Mouse (Mus musculus) lung, postnatal 0 days (tissue): ENCODE data around the gene Elp5. TPM values are rescaled to one million over a fixed set of nuclear protein-coding genes. Genes with fewer than 3 reads are reported as not detected.
A peak's percentile ranks its signal among the peaks of the same experiment; 100 is the strongest.
"Not testable (repeated sequence)": the region's sequence is repeated elsewhere in the genome, so short reads cannot be mapped to it uniquely, and the experiment has no call there.

Experiments
- ATAC-seq: fragments of 200-750 bp; cut with Nextera tagmentation; 2 replicates; pipeline ENCODE4 v1.8.0; 2017; ENCODE audit warnings: moderate library complexity
- DNase-seq: peaks from one replicate; pipeline ENCODE4 v3.0.0-alpha.2; 2016; ENCODE audit warnings: low spot score
- H3K27ac ChIP-seq: fragments of 300-500 bp; sonication (generic); 2 replicates; pipeline ENCODE4 v1.5.1; 2014; ENCODE audit warnings: antibody characterized with exemption, mild to moderate bottlenecking, low read length, mixed read lengths
- H3K27me3 ChIP-seq: fragments of 300-500 bp; sonication (generic); replicated peaks from 2 replicates; pipeline ENCODE4 v1.6.1; 2014; ENCODE audit warnings: low read length, mixed read lengths; ENCODE audit not compliant: insufficient read depth
- H3K36me3 ChIP-seq: fragments of 300-500 bp; sonication (generic); 2 replicates; pipeline ENCODE4 v1.6.1; 2014; ENCODE audit warnings: low read length, mixed read lengths; ENCODE audit not compliant: insufficient read depth
- H3K4me1 ChIP-seq: fragments of 300-500 bp; sonication (generic); 2 replicates; pipeline ENCODE4 v1.6.1; 2014; ENCODE audit warnings: antibody characterized with exemption, low read depth, low read length, mixed read lengths; ENCODE audit not compliant: insufficient read depth
- H3K4me2 ChIP-seq: fragments of 300-500 bp; sonication (generic); replicated peaks from 2 replicates; pipeline ENCODE4 v1.6.1; 2014; ENCODE audit warnings: low read depth, mild to moderate bottlenecking, low read length, moderate library complexity, mixed read lengths
- H3K4me3 ChIP-seq: fragments of 300-500 bp; sonication (generic); 2 replicates; pipeline ENCODE4 v1.5.1; 2014; ENCODE audit warnings: low read depth, low read length
- H3K9ac ChIP-seq: fragments of 300-500 bp; sonication (generic); replicated peaks from 2 replicates; pipeline ENCODE4 v1.6.1; 2014; ENCODE audit warnings: low read depth, mild to moderate bottlenecking
- H3K9me3 ChIP-seq: fragments of 300-500 bp; sonication (generic); 2 replicates; pipeline ENCODE4 v1.6.1; 2016; ENCODE audit warnings: low read length, mixed read lengths
- CTCF ChIP-seq: IDR thresholded peaks from 2 replicates; pipeline ENCODE4 v1.5.1; 2016; ENCODE audit warnings: antibody characterized with exemption, mild to moderate bottlenecking
- EP300 ChIP-seq: IDR thresholded peaks from 2 replicates; pipeline ENCODE4 v1.6.1; 2016; ENCODE audit warnings: antibody characterized with exemption, mild to moderate bottlenecking, control low read depth
- WGBS: fragments of 180-500 bp; shearing (Covaris S2); extraction: QIAGEN DNeasy Blood & Tissue Kit; methylation state at CpG from one replicate; pipeline ENCODE4 v1.1.7; 2014; 5-methylcytosine and 5-hydroxymethylcytosine counted together
- polyA plus RNA-seq: library from polyadenylated mRNA; unstranded; fragments of >200 nt; fragmentation: Nextera tagmentation; extraction: Ambion mirVana; gene quantifications from 2 replicates; pipeline ENCODE4 v1.2.1, GENCODE M21; 2015

Elp5 gene
- polyA plus RNA-seq, 1 experiment from 2014 or later = 72.1 TPM

DNA sequence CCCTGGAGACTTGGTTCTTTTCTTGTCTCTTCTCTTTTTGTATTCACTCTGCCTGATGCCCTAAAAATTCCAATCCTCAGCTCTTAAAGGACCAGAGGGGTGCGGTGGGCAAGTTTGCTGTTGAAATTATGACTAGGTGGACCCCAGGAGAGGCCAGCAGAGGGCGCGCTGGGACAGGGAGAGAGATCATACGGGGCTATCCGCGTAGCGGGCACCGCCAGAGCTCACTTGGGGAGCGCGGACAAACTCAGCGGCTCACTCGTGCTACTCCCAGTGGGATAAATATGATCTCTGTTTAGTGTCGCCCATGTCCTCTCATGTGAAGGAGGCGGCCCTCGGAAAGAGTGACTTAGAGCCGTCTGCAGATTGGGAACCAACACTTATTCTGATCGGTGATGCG, 48.1 kb downstream of the Elp5 start:
- Histone ChIP-seq H3K27ac (no peak overlapping the region), H3K4me3 (no peak overlapping the region), H3K36me3 (no peaks in the 10 kb centered on the region), H3K4me1 (peaks cover 15% of the 10 kb centered on the region; the same call in 1 of the 2 replicates), H3K9me3 (no peaks in the 10 kb centered on the region), H3K4me2 (peak overlapping the region; percentile 32; the same call in 1 of the 2 replicates), H3K9ac (no peak overlapping the region), H3K27me3 (peaks cover 13% of the 10 kb centered on the region; the same call in 1 of the 2 replicates)
- peak; percentile 93 for DNase-seq
- 1% methylated on average over 18 of the region's 18 CpGs for WGBS
- TF ChIP-seq CTCF = peak; percentile 92
- no peak for TF ChIP-seq EP300
- peak; percentile 78 for ATAC-seq

GRCm38 (mm10) chr11:69933066-69933465, 49.3 kb downstream of the Elp5 start:
- Histone ChIP-seq H3K4me1 (peaks cover 15% of the 10 kb centered on the region; the same call in 1 of the 2 replicates), H3K4me2 (no peak overlapping the region), H3K9ac (no peak overlapping the region), H3K4me3 (no peak overlapping the region), H3K27ac (no peak overlapping the region), H3K27me3 (peaks cover 13% of the 10 kb centered on the region; the same call in 1 of the 2 replicates), H3K9me3 (no peaks in the 10 kb centered on the region), H3K36me3 (no peaks in the 10 kb centered on the region)
- TF ChIP-seq EP300 (no peak), CTCF (no peak)
- ATAC-seq (no peak), DNase-seq (no peak)
- WGBS = 36% methylated on average over 4 of the region's 4 CpGs

- DNase-seq (no peak), ATAC-seq (no peak)
- no peaks in the 10 kb centered on the region for H3K9me3 ChIP-seq
- peaks cover 13% of the 10 kb centered on the region; the same call in 1 of the 2 replicates for H3K27me3 ChIP-seq
- H3K9ac ChIP-seq = no peak overlapping the region
- TF ChIP-seq EP300 (no peak), CTCF (peak; percentile 43)
- H3K4me3 ChIP-seq = no peak overlapping the region
- WGBS = 36% methylated on average over 3 of the region's 3 CpGs
- no peak overlapping the region for H3K27ac ChIP-seq
- no peaks in the 10 kb centered on the region for H3K36me3 ChIP-seq
- peaks cover 15% of the 10 kb centered on the region; the same call in 1 of the 2 replicates for H3K4me1 ChIP-seq
- H3K4me2 ChIP-seq = no peak overlapping the region
These were observed 50.1 kb downstream of the Elp5 start for GRCm38 (mm10) chr11:69932254-69932653.

DNA sequence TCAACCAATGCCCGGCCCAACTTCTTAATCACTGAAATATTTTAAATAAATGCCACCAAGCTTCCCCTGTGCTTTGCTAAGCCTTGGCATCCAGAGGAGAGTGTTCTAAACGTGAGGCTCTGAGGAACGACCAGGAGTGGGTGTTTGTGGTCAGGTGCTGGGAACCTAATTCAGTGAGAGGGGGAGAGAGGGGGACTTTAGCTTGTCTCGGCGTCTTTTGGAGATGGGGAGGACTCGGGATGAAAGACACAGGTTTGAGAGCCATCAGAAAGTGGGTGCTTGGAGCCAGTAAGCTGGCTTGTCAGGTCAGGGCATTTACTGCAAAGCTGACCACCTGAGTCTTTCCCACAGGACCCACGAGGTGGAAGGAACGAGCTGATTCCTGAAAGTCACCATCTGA, 50.5 kb downstream of the Elp5 start:
- DNase-seq (no peak), ATAC-seq (no peak)
- no peak overlapping the region for H3K4me2 ChIP-seq
- H3K9ac ChIP-seq = no peak overlapping the region
- no peak overlapping the region for H3K4me3 ChIP-seq
- H3K36me3 ChIP-seq = no peaks in the 10 kb centered on the region
- 68% methylated on average over 8 of the region's 8 CpGs for WGBS
- H3K27ac ChIP-seq = no peak overlapping the region
- peaks cover 10% of the 10 kb centered on the region; the same call in 1 of the 2 replicates for H3K27me3 ChIP-seq
- TF ChIP-seq CTCF (no peak), EP300 (no peak)
- H3K9me3 ChIP-seq = no peaks in the 10 kb centered on the region
- H3K4me1 ChIP-seq = peaks cover 14% of the 10 kb centered on the region; the same call in 1 of the 2 replicates

- TF ChIP-seq EP300 = no peak
- TF ChIP-seq CTCF = no peak
- no peak overlapping the region for H3K4me3 ChIP-seq
- H3K36me3 ChIP-seq = no peaks in the 10 kb centered on the region
- WGBS = 51% methylated on average over 3 of the region's 3 CpGs
- DNase-seq (peak; percentile 48), ATAC-seq (no peak)
- peaks cover 5% of the 10 kb centered on the region; the same call in 1 of the 2 replicates for H3K27me3 ChIP-seq
- no peaks in the 10 kb centered on the region for H3K9me3 ChIP-seq
- H3K9ac ChIP-seq = no peak overlapping the region
- peaks cover 7% of the 10 kb centered on the region; the same call in 1 of the 2 replicates for H3K4me1 ChIP-seq
- H3K27ac ChIP-seq = no peak overlapping the region
- H3K4me2 ChIP-seq = no peak overlapping the region
These were observed 51.3 kb downstream of the Elp5 start for GRCm38 (mm10) chr11:69930967-69931537.

DNA sequence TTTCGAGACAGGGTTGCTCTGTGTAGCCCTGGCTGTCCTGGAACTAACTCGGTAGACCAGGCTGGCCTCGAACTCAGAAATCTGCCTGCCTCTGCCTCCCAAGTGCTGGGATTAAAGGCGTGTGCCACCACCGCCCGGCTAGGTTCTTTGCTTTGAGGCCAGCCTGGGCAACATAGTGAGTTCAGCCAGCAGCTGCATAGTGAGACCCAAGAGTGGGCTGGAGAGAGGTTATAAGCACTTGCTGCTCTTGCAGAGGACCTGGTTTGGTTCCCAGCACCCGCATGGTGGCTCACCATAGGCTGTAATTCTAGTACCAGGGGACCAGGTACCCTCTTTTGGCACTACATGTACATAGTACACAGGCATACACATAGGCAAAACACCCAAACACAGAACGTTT, 52.1 kb downstream of the Elp5 start:
- not testable (repeated sequence) for H3K9me3 ChIP-seq, DNase-seq, ATAC-seq, H3K36me3 ChIP-seq, H3K4me1 ChIP-seq, H3K27me3 ChIP-seq, H3K27ac ChIP-seq, H3K4me3 ChIP-seq, H3K9ac ChIP-seq, H3K4me2 ChIP-seq
- 85% methylated on average over 8 of the region's 8 CpGs for WGBS
